Mouse (Mus musculus) midbrain, postnatal 0 days (tissue): Measurements from ENCODE around the gene Tppp. TPM values are rescaled to one million over a fixed set of nuclear protein-coding genes. Genes with fewer than 3 reads are reported as not detected.

Source experiments
- ATAC-seq: fragments of 200-750 bp; cut with Nextera tagmentation; 2 replicates; pipeline ENCODE4 v1.8.0; 2017; ENCODE audit warnings: moderate number of reproducible peaks, mild to moderate bottlenecking, moderate TSS enrichment, moderate library complexity; ENCODE audit not compliant: low FRiP score
- DNase-seq: peaks from one replicate; pipeline ENCODE4 v3.0.0-alpha.2; 2015; ENCODE audit warnings: low spot score
- H3K27ac ChIP-seq: fragments of 300-500 bp; sonication (generic); 2 replicates; pipeline ENCODE4 v1.5.1; 2014; ENCODE audit warnings: low read depth, mild to moderate bottlenecking, low read length, mixed read lengths
- H3K27me3 ChIP-seq: fragments of 300-500 bp; sonication (generic); 2 replicates; pipeline ENCODE4 v1.6.1; 2014; ENCODE audit warnings: low read length, control low read depth, mixed read lengths; ENCODE audit not compliant: insufficient read depth
- H3K36me3 ChIP-seq: fragments of 300-500 bp; sonication (generic); 2 replicates; pipeline ENCODE4 v1.6.1; 2014; ENCODE audit warnings: low read length, control low read depth, mixed read lengths; ENCODE audit not compliant: insufficient read depth
- H3K4me1 ChIP-seq: fragments of 300-500 bp; sonication (generic); 2 replicates; pipeline ENCODE4 v1.6.1; 2014; ENCODE audit warnings: mild to moderate bottlenecking, control low read depth, antibody characterized with exemption, low read length, mixed read lengths; ENCODE audit not compliant: insufficient read depth
- H3K4me2 ChIP-seq: fragments of 300-500 bp; sonication (generic); 2 replicates; pipeline ENCODE4 v1.6.1; 2014; ENCODE audit warnings: low read depth, mild to moderate bottlenecking, low read length, mixed read lengths; ENCODE audit not compliant: poor library complexity, severe bottlenecking
- H3K4me3 ChIP-seq: fragments of 300-500 bp; sonication (generic); 2 replicates; pipeline ENCODE4 v1.5.1; 2014; ENCODE audit warnings: low read depth, mild to moderate bottlenecking, low read length, moderate library complexity
- H3K9ac ChIP-seq: fragments of 300-500 bp; sonication (generic); replicated peaks from 2 replicates; pipeline ENCODE4 v1.6.1; 2014; ENCODE audit warnings: mild to moderate bottlenecking, low read length, moderate library complexity, mixed read lengths; ENCODE audit not compliant: poor library complexity, severe bottlenecking
- H3K9me3 ChIP-seq: fragments of 300-500 bp; sonication (generic); 2 replicates; pipeline ENCODE4 v1.6.1; 2016; ENCODE audit warnings: low read length, control low read depth
- CTCF ChIP-seq: IDR thresholded peaks from 2 replicates; pipeline ENCODE4 v1.5.1; 2016; ENCODE audit warnings: antibody characterized with exemption, mild to moderate bottlenecking
- WGBS: fragments of 180-500 bp; shearing (Covaris S2); extraction: QIAGEN DNeasy Blood & Tissue Kit; methylation state at CpG from one replicate; pipeline ENCODE4 v1.1.7; 2014; 5-methylcytosine and 5-hydroxymethylcytosine counted together
- polyA plus RNA-seq: library from polyadenylated mRNA; unstranded; fragments of >200 nt; fragmentation: Nextera tagmentation; extraction: Ambion mirVana; gene quantifications from 2 replicates; pipeline ENCODE4 v1.2.1, GENCODE M21; 2015
- total RNA-seq: library from RNA; depleted of rRNA; stranded (reverse); fragments of >200 nt; gene quantifications from 2 replicates; pipeline ENCODE4 v1.2.3, GENCODE M21; 2014

Tppp gene
- total and polyA plus RNA-seq, 2 experiments from 2014 or later = 8.3 to 35.9 TPM

GRCm38 (mm10) chr13:74039926-74040325, 30.7 kb downstream of the Tppp start:
- 90% methylated on average over 3 of the region's 3 CpGs for WGBS
- no peaks in the 10 kb centered on the region for H3K27me3 ChIP-seq
- no peaks in the 10 kb centered on the region for H3K4me1 ChIP-seq
- H3K9me3 ChIP-seq = no peaks in the 10 kb centered on the region
- no peak overlapping the region for H3K27ac ChIP-seq
- DNase-seq = no peak
- H3K4me2 ChIP-seq = no peak overlapping the region
- no peaks in the 10 kb centered on the region; the same call in 1 of the 2 replicates for H3K36me3 ChIP-seq
- no peak for ATAC-seq
- no peak for TF ChIP-seq CTCF
- no peak overlapping the region for H3K4me3 ChIP-seq
- no peak overlapping the region for H3K9ac ChIP-seq

- Histone ChIP-seq H3K36me3 (no peaks in the 10 kb centered on the region), H3K9me3 (no peaks in the 10 kb centered on the region), H3K4me1 (no peaks in the 10 kb centered on the region), H3K4me3 (no peak overlapping the region), H3K27me3 (no peaks in the 10 kb centered on the region), H3K27ac (no peak overlapping the region), H3K4me2 (no peak overlapping the region), H3K9ac (no peak overlapping the region)
- no peak for DNase-seq
- ATAC-seq = no peak
- 93% methylated on average over 1 of the region's 1 CpGs for WGBS
- no peak for TF ChIP-seq CTCF
Observed at GRCm38 (mm10) chr13:74056194-74056593, 47.0 kb downstream of the Tppp start.

- WGBS = 96% methylated on average over 9 of the region's 9 CpGs
- no peak overlapping the region for H3K4me2 ChIP-seq
- DNase-seq = no peak
- no peak overlapping the region for H3K9ac ChIP-seq
- H3K9me3 ChIP-seq = no peaks in the 10 kb centered on the region
- ATAC-seq = no peak
- no peak overlapping the region for H3K27ac ChIP-seq
- H3K4me3 ChIP-seq = no peak overlapping the region
- TF ChIP-seq CTCF = no peak
- no peaks in the 10 kb centered on the region for H3K36me3 ChIP-seq
- H3K4me1 ChIP-seq = no peaks in the 10 kb centered on the region
- no peaks in the 10 kb centered on the region for H3K27me3 ChIP-seq
Observed at GRCm38 (mm10) chr13:74058081-74058480, 48.9 kb downstream of the Tppp start.

- no peaks in the 10 kb centered on the region for H3K9me3 ChIP-seq
- DNase-seq (peak; percentile 92), ATAC-seq (peak; percentile 95)
- H3K4me3 ChIP-seq = peak within 1 kb of the TSS; percentile 91
- H3K27ac ChIP-seq = no peak within 1 kb of the TSS
- WGBS = 3% methylated on average over 48 of the region's 48 CpGs
- no peaks in the 10 kb centered on the region for H3K36me3 ChIP-seq
- H3K4me1 ChIP-seq = no peaks in the 10 kb centered on the region
- no peaks in the 10 kb centered on the region for H3K27me3 ChIP-seq
- peak within 1 kb of the TSS; percentile 63 for H3K9ac ChIP-seq
- TF ChIP-seq CTCF = no peak
- H3K4me2 ChIP-seq = peak within 1 kb of the TSS; percentile 64
Observed at GRCm38 (mm10) chr13:74061613-74062377, 52.6 kb downstream of the Tppp start, which contains the start of gene Cep72. TSS of gene Cep72 (minus strand) at chr13:74062299.

- DNase-seq (no peak), ATAC-seq (no peak)
- Histone ChIP-seq H3K4me2 (peak overlapping the region; percentile 64), H3K4me3 (peak overlapping the region; percentile 91), H3K27ac (no peak overlapping the region), H3K9me3 (no peaks in the 10 kb centered on the region), H3K27me3 (no peaks in the 10 kb centered on the region), H3K4me1 (no peaks in the 10 kb centered on the region), H3K9ac (peak overlapping the region; percentile 63; the same call in 1 of the 2 replicates), H3K36me3 (no peaks in the 10 kb centered on the region)
- WGBS = 32% methylated on average over 10 of the region's 11 CpGs
- no peak for TF ChIP-seq CTCF
Observed at GRCm38 (mm10) chr13:74062378-74063128, 53.3 kb downstream of the Tppp start.
